Mouse (Mus musculus): ENCODE results near the gene Helt. TPM values are rescaled to one million over a fixed set of nuclear protein-coding genes. Genes with fewer than 3 reads are reported as not detected.

Helt gene
- polyA plus RNA-seq, 1 experiment from 2014 or later = not detected

DNA sequence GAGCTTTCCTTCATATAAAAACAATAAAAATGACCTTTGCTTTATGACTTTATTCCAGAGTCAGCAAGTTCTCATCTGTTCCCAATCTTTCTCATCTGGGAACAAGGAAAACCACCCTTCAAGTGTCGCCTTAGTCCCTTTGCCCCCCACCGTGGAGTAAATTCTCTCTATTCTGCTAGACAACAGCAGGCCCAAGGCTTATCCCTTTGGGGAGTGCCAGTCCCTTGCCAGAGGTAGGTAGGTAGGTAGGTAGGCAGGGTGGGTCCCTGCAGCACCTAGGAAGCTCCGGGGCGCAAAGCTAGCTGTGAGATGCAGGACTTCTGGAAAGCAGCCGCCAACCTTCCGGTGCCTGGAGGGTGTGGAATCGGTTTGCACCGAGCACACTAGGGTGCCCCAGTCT, 1.5 kb upstream of the Helt start:
- Histone ChIP-seq H3K4me2 (no peak overlapping the region), H3K4me3 (no peak overlapping the region), H3K4me1 (peaks cover 24% of the 10 kb centered on the region), H3K9me3 (no peaks in the 10 kb centered on the region), H3K27me3 (replicated peaks) (peaks cover 86% of the 10 kb centered on the region), H3K36me3 (no peaks in the 10 kb centered on the region), H3K27ac (replicated peaks) (no peak overlapping the region), H3K9ac (no peak overlapping the region)
- WGBS = 3% methylated on average over 8 of the region's 8 CpGs
- no peak for ATAC-seq (ENCODE audit: extremely low read depth, insufficient number of reproducible peaks, low FRiP score, low TSS enrichment)

DNA sequence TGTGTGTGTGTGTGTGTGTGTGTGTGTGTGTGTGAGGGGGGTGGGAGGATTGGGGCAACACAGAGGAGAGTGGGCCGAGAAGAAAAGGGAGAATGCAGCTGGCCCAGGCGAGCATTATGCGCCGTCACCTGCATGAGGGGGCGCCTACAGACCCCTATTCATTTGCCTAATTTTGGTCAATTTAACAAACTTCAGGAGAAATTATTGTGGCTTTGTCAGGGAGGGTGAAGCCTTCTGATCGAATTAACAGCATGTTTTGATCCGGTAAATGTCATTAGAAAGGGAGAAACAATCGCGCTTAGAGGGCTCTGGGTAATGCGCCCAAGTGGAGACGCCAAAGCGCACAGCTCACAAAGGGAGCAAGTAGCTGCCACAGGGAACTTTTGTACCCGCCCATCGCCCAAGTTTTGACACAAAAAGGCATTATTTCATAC, 647 bp upstream of the Helt start:
- Histone ChIP-seq H3K4me1 (peaks cover 24% of the 10 kb centered on the region), H3K9me3 (no peaks in the 10 kb centered on the region), H3K27me3 (replicated peaks) (peaks cover 94% of the 10 kb centered on the region), H3K4me2 (no peak overlapping the region), H3K36me3 (no peaks in the 10 kb centered on the region), H3K4me3 (no peak overlapping the region), H3K27ac (replicated peaks) (no peak overlapping the region), H3K9ac (no peak overlapping the region)
- WGBS = 1% methylated on average over 14 of the region's 14 CpGs
- no peak for ATAC-seq (ENCODE audit: extremely low read depth, insufficient number of reproducible peaks, low FRiP score, low TSS enrichment)

DNA sequence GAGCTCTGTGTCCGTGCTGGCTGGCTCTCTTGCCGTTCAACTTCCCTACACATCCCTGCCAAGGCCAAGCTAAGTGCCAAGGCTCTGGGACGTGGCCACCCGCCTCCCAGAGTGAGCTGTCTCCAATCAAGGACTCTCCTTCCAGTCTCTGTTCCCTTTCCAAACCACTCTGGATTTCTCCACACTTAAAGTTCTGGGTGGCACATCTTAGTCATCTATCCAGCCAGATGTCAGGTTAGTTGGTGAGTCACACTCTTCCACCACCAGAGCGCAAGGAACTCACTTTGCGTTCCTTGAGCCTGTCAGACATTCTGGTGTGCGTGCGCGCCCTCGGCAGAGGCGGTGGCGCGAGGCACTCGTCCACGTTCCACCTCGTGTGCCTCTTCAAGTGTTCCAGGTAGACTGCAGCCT, 725 bp downstream of the Helt start:
- H3K4me1 ChIP-seq = peaks cover 24% of the 10 kb centered on the region
- peak overlapping the region; percentile 30; the same call in 1 of the 2 replicates for H3K4me3 ChIP-seq
- peak overlapping the region; percentile 54 for H3K4me2 ChIP-seq
- no peaks in the 10 kb centered on the region for H3K9me3 ChIP-seq
- WGBS = under 1% methylated on average over 16 of the region's 16 CpGs
- no peak overlapping the region for H3K9ac ChIP-seq
- H3K27me3 ChIP-seq (replicated peaks) = peaks cover 99% of the 10 kb centered on the region
- H3K27ac ChIP-seq (replicated peaks) = no peak overlapping the region
- ATAC-seq (ENCODE audit: extremely low read depth, insufficient number of reproducible peaks, low FRiP score, low TSS enrichment) = no peak
- H3K36me3 ChIP-seq = no peaks in the 10 kb centered on the region

DNA sequence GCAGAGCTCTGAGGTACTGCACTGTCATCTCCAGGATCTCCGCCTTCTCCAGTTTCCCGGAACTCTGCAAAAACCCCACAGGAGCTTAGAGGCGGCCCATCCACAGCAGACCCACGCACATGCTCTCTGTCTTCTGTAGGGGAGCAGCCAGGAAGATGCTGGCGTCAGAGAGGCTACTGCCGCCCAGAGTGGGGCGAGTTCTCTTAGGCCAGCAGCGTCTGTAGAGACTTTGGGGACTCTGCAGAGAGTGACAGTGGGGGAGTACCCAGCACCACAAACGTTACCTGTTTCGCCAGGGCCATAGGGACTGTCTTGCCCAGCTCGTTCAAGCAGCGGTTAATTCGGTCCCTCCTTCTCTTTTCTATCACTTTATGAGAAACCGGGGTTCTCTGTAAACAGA, 1.3 kb downstream of the Helt start:
- H3K9me3 ChIP-seq = no peaks in the 10 kb centered on the region
- no peak for ATAC-seq (ENCODE audit: extremely low read depth, insufficient number of reproducible peaks, low FRiP score, low TSS enrichment)
- no peaks in the 10 kb centered on the region for H3K36me3 ChIP-seq
- H3K27ac ChIP-seq (replicated peaks) = no peak overlapping the region
- H3K4me3 ChIP-seq = peak overlapping the region; percentile 16; the same call in 1 of the 2 replicates
- H3K9ac ChIP-seq = no peak overlapping the region
- WGBS = 2% methylated on average over 14 of the region's 14 CpGs
- peaks cover 24% of the 10 kb centered on the region for H3K4me1 ChIP-seq
- H3K4me2 ChIP-seq = peak overlapping the region; percentile 54; the same call in 1 of the 2 replicates
- peaks cover 99% of the 10 kb centered on the region for H3K27me3 ChIP-seq (replicated peaks)

DNA sequence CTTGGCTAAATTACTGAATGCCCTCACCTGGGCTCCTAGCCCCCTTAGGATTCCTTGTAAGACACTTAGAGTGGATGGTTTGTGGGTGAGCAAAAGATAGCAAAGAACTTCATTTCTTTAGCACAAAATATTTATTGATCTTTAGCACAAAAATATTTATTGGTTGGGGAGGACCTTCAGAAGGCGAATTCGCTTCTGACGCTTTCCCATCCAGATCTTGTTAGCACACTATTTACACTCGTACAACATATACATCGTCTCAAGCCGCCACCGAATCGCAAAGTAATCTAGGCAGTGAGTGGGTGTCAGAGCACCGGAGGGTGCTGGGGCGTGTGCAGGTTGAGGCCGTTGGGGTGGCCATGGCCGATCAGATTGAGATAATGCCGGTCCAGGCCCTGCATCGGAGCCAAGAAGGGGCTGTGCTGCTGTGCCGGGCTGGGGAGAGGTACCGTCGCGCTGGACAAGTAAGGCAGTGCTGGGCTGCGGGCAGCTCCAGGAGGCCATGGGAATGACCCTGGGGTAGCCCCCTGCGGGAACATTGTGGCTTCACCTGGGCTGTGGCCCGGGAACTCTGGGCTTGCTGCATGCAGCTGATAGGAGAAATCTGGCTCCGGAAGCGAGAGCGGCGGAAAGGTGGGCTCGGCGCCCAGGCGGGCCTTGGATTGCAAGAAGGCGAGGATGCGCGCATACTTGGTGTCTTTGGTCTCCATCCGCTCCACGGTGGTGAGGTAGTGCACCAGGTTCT, 2.4 kb downstream of the Helt start:
- Histone ChIP-seq H3K27me3 (replicated peaks) (peaks cover 93% of the 10 kb centered on the region), H3K4me2 (peak overlapping the region; percentile 50), H3K27ac (replicated peaks) (no peak overlapping the region), H3K4me1 (peaks cover 24% of the 10 kb centered on the region), H3K9me3 (no peaks in the 10 kb centered on the region), H3K4me3 (peak overlapping the region; percentile 35), H3K36me3 (no peaks in the 10 kb centered on the region), H3K9ac (no peak overlapping the region)
- ATAC-seq (ENCODE audit: extremely low read depth, insufficient number of reproducible peaks, low FRiP score, low TSS enrichment) = no peak
- WGBS = 2% methylated on average over 33 of the region's 33 CpGs

DNA sequence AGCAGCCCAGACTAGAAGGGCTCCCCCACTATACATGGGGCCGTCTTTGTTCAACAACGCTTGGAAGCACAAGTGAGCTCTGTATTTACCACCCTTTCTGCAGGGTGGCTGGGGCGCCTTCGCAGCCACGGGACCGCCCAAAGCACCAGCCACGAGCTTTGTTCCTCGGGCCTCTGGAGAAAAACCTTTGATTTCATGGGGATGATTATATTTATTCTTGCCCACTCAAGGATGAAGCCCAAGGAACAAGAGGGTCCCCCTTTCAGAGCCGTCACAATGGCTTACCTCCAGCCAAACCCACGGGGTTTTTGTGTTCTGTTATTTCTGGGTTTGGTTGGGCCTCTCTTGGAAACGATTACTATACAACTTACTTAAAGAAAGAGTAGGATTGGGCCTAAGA, 5.2 kb downstream of the Helt start:
- no peak for ATAC-seq (ENCODE audit: extremely low read depth, insufficient number of reproducible peaks, low FRiP score, low TSS enrichment)
- Histone ChIP-seq H3K4me2 (no peak overlapping the region), H3K36me3 (no peaks in the 10 kb centered on the region), H3K4me3 (no peak overlapping the region), H3K9me3 (no peaks in the 10 kb centered on the region), H3K27me3 (replicated peaks) (peaks cover 65% of the 10 kb centered on the region), H3K27ac (replicated peaks) (no peak overlapping the region), H3K4me1 (peaks cover 29% of the 10 kb centered on the region), H3K9ac (no peak overlapping the region)
- 57% methylated on average over 11 of the region's 11 CpGs for WGBS

DNA sequence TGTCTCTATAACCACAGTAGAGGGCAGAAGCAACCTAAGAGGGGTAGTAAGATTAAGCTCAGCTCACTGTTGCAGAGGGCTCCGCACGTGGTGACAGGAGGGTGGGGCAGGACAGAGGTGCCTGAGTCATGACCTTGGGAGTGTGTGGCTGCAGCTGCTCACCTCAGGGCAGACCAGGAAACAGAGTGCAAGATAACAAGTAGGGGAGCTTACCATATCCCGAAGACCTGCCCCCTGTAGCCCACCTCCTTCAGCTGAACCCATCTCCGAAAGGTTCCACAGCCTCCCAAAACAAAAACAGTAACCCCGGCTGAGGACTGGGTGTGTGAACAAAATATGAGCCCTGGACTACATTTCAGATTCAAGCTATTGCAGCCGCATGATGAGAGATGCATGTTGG, 6.5 kb downstream of the Helt start:
- no peak for ATAC-seq (ENCODE audit: extremely low read depth, insufficient number of reproducible peaks, low FRiP score, low TSS enrichment)
- H3K27me3 ChIP-seq (replicated peaks) = peaks cover 53% of the 10 kb centered on the region

DNA sequence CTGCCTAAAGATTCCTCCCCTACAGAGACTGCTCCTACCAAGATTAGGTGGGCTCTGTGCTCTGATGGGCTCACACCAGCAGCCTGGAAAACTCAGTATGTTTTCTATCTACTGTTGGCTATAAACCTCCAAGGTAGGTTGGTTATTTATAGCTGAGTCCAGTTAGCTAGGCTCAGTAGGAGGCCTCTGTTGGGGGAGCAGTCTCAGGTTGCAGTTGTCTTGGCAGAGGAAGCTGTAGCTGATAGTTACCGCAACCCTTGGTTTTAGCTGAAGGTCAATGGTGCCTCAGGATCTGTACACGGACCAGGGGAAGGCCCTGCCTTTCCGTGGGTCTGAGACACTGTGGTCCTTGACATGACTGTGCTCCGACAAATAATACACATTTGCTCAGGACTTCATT, 8.5 kb downstream of the Helt start:
- peak overlapping the region; percentile 34 for H3K4me2 ChIP-seq
- H3K27ac ChIP-seq (replicated peaks) = peak overlapping the region; percentile 41
- H3K4me3 ChIP-seq = no peak overlapping the region
- H3K9me3 ChIP-seq = no peaks in the 10 kb centered on the region
- no peaks in the 10 kb centered on the region for H3K36me3 ChIP-seq
- peaks cover 16% of the 10 kb centered on the region for H3K4me1 ChIP-seq
- no peak for ATAC-seq (ENCODE audit: extremely low read depth, insufficient number of reproducible peaks, low FRiP score, low TSS enrichment)
- WGBS = 53% methylated on average over 4 of the region's 4 CpGs
- no peak overlapping the region for H3K9ac ChIP-seq
- H3K27me3 ChIP-seq (replicated peaks) = peaks cover 32% of the 10 kb centered on the region

More for the DNA sequence above, 6.5 kb downstream of the Helt start:
- Histone ChIP-seq H3K36me3 (no peaks in the 10 kb centered on the region), H3K4me2 (no peak overlapping the region), H3K4me1 (peaks cover 22% of the 10 kb centered on the region), H3K9me3 (no peaks in the 10 kb centered on the region), H3K27ac (replicated peaks) (no peak overlapping the region), H3K4me3 (no peak overlapping the region), H3K9ac (no peak overlapping the region)
- 77% methylated on average over 6 of the region's 6 CpGs for WGBS

DNA sequence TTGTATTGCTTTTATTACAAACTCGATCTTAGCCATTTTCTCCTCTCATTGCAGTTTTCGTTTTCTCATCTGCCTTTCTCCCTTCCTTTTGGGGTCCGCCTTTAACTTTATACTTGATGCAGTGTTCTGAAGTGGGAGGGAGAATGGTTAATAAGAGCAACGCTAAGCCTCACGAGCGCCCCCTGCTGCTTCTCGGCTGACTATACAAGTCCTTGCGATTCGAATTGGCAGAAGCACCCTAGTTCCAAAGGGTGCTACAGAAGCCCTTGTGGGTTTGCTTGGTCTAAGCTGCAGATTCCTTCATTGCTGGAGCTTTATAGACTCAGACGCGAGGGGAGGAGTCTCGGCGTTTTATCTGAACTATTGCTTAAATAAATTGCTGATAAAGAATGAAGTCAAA, 12.9 kb downstream of the Helt start:
- Histone ChIP-seq H3K4me3 (no peak overlapping the region), H3K4me2 (no peak overlapping the region), H3K9ac (no peak overlapping the region), H3K4me1 (peaks cover 16% of the 10 kb centered on the region), H3K36me3 (no peaks in the 10 kb centered on the region), H3K27ac (replicated peaks) (no peak overlapping the region), H3K27me3 (replicated peaks) (no peaks in the 10 kb centered on the region), H3K9me3 (no peaks in the 10 kb centered on the region)
- WGBS = 8% methylated on average over 13 of the region's 13 CpGs
- ATAC-seq (ENCODE audit: extremely low read depth, insufficient number of reproducible peaks, low FRiP score, low TSS enrichment) = no peak

DNA sequence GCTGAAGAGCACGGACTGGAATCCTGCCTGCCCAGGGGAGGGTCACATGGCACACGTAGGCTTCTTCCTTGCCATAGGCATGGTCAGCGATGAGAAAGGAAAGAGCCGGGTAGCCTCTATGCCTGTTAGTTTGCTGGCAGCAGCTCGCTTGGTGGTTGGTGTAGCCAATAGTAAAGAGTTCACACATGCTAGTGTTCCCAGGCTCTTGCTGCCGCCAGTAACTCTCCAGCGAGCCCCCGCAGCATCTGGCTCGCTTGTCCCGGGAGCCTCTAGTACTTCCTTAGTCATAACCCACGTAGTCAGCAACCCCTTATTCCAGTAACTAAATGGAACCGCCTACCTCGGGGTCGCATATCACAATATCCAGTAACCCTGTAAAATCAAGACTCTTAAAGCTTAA, 17.5 kb downstream of the Helt start:
- H3K9me3 ChIP-seq = no peaks in the 10 kb centered on the region
- H3K36me3 ChIP-seq = no peaks in the 10 kb centered on the region
- WGBS = 83% methylated on average over 14 of the region's 14 CpGs
- 0 out of 2 replicates have a peak, but pooled peaks cover 2% of the 10 kb centered on the region for H3K4me1 ChIP-seq
- no peak overlapping the region for H3K4me2 ChIP-seq
- no peaks in the 10 kb centered on the region for H3K27me3 ChIP-seq (replicated peaks)
- H3K9ac ChIP-seq = no peak overlapping the region
- no peak overlapping the region for H3K4me3 ChIP-seq
- no peak overlapping the region for H3K27ac ChIP-seq (replicated peaks)
- no peak for ATAC-seq (ENCODE audit: extremely low read depth, insufficient number of reproducible peaks, low FRiP score, low TSS enrichment)

DNA sequence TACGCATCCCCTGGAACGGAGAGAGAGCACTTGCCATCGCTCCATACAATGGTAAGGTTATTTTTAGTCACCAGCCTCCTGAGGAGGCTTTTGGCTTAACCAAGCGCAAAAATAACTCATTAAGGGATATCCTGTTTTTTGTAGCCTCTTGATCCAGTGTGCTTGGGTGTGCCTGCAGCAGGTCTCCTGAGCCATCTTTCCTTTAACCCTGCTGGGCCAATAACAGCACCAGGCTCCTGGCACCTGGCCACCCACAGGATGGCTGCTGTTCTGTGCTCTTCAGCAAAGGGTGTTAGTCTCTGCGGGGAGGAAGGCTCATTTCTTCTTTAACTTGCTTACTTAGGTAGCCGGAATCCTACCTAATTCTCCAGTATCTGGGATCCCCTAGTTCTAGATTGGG, 23.7 kb downstream of the Helt start:
- H3K9me3 ChIP-seq = no peaks in the 10 kb centered on the region
- H3K27me3 ChIP-seq (replicated peaks) = no peaks in the 10 kb centered on the region
- no peak overlapping the region for H3K9ac ChIP-seq
- no peak overlapping the region for H3K27ac ChIP-seq (replicated peaks)
- H3K36me3 ChIP-seq = no peaks in the 10 kb centered on the region
- no peak overlapping the region for H3K4me3 ChIP-seq
- ATAC-seq (ENCODE audit: extremely low read depth, insufficient number of reproducible peaks, low FRiP score, low TSS enrichment) = no peak
- WGBS = 35% methylated on average over 6 of the region's 6 CpGs
- peaks cover 7% of the 10 kb centered on the region for H3K4me1 ChIP-seq
- 0 out of 2 replicates have a peak overlapping the region, but pooled peaks have one; percentile 13 for H3K4me2 ChIP-seq

DNA sequence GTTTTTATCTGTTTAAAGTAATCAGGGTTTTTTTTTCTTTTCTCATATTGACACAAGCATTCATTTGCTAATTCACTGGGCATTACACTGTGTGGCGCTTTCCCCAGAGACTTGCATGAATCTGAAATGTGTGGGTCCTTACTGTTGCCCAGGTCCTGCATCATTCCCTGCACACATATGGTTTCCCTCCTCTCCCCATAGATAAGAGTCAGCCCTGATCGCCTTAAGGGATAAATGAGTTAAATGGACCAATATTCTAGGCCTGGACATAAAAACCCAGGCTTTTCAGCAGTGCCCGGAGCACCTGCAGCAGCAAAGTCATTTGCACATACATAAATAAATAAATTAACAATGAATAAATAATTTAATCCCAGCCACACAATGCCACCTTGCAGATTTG, 24.3 kb downstream of the Helt start:
- 72% methylated on average over 3 of the region's 3 CpGs for WGBS
- no peak overlapping the region for H3K9ac ChIP-seq
- H3K36me3 ChIP-seq = no peaks in the 10 kb centered on the region
- H3K27ac ChIP-seq (replicated peaks) = no peak overlapping the region
- peaks cover 7% of the 10 kb centered on the region for H3K4me1 ChIP-seq
- H3K9me3 ChIP-seq = no peaks in the 10 kb centered on the region
- no peak for ATAC-seq (ENCODE audit: extremely low read depth, insufficient number of reproducible peaks, low FRiP score, low TSS enrichment)
- H3K4me2 ChIP-seq = no peak overlapping the region
- no peaks in the 10 kb centered on the region for H3K27me3 ChIP-seq (replicated peaks)
- no peak overlapping the region for H3K4me3 ChIP-seq
